Mouse (Mus musculus): ENCODE data around the gene Shox2.

GRCm38 (mm10) chr3:66978457-66979381, 2.9 kb downstream of the Shox2 start:
- no peak for TF ChIP-seq CTCF (conservative IDR thresholded peaks at IDR 0.05; ENCODE audit: insufficient read depth, insufficient read length, low read depth, low read length)
- no peak for TF ChIP-seq POLR2A (IDR thresholded peaks at IDR 0.05; ENCODE audit: low read depth, low read length)
